ENCODE assay signal across 14 mouse cellular contexts in genomic region chr7:96842477-96843255, GRCm38 (mm10).
DNase-seq lines count a peak whose midpoint lies in the region; ATAC-seq and TF ChIP-seq lines count a peak whose summit lies in the region.
"Had no signal": no experiment of that assay in that cellular context is flagged by ENCODE, and none has a peak within 500 bp of the region (broad histone marks: within the 10 kb centered on the region; RNA-seq: fewer than 3 reads in every experiment).

No protein-coding gene starts in this region.

- no peak for ATAC-seq in forebrain, embryonic 15.5 days (replicated peaks)
- ATAC-seq in midbrain, embryonic 13.5 days, result no peak; the same call in 1 of the 2 replicates
- no peak for ATAC-seq in midbrain, postnatal 0 days (ENCODE audit: low FRiP score)
- no peak for ATAC-seq in stomach, embryonic 16.5 days (ENCODE audit: insufficient read depth, low FRiP score)

- no peak overlapping the region for H3K4me2 ChIP-seq in forebrain, embryonic 15.5 days (replicated peaks)
- no peak overlapping the region for H3K4me2 ChIP-seq in midbrain, embryonic 13.5 days (replicated peaks)
- no peak overlapping the region for H3K4me2 ChIP-seq in midbrain, postnatal 0 days (ENCODE audit: low read depth, low read length, poor library complexity, severe bottlenecking)
- H3K4me2 ChIP-seq in stomach, embryonic 16.5 days (ENCODE audit: low read depth, low read length), result no peak overlapping the region

- no peak overlapping the region for H3K9ac ChIP-seq in forebrain, embryonic 15.5 days (replicated peaks)
- no peak overlapping the region for H3K9ac ChIP-seq in midbrain, embryonic 13.5 days (replicated peaks)
- no peak overlapping the region for H3K9ac ChIP-seq in midbrain, postnatal 0 days (replicated peaks; ENCODE audit: low read length, poor library complexity, severe bottlenecking)
- H3K9ac ChIP-seq in stomach, embryonic 16.5 days (ENCODE audit: low read length), result no peak overlapping the region
- H3K9ac ChIP-seq: liver, embryonic 14.5 days had no signal

- no peak overlapping the region for H3K4me3 ChIP-seq in forebrain, embryonic 15.5 days
- H3K4me3 ChIP-seq in forebrain, embryonic 10.5 days, result no peak overlapping the region
- no peak overlapping the region for H3K4me3 ChIP-seq in midbrain, embryonic 13.5 days (replicated peaks)
- no peak overlapping the region for H3K4me3 ChIP-seq in midbrain, postnatal 0 days (ENCODE audit: low read depth, low read length)
- H3K4me3 ChIP-seq in limb, embryonic 10.5 days, result no peak overlapping the region
- no peak overlapping the region for H3K4me3 ChIP-seq in stomach, embryonic 16.5 days (replicated peaks; ENCODE audit: low read length)
- H3K4me3 ChIP-seq: gastrocnemius, adult 2 months had no signal

- WGBS in forebrain, embryonic 15.5 days, result 61% methylated on average over 12 of the region's 12 CpGs
- WGBS in forebrain, embryonic 10.5 days, result 68% methylated on average over 12 of the region's 12 CpGs
- WGBS in midbrain, embryonic 13.5 days, result 49% methylated on average over 12 of the region's 12 CpGs
- WGBS in midbrain, postnatal 0 days, result 54% methylated on average over 12 of the region's 12 CpGs
- 60% methylated on average over 12 of the region's 12 CpGs for WGBS in limb, embryonic 10.5 days
- WGBS in stomach, embryonic 16.5 days, result 65% methylated on average over 12 of the region's 12 CpGs

- TF ChIP-seq CTCF in midbrain, postnatal 0 days (IDR thresholded peaks at IDR 0.05), result no peak

- H3K27me3 ChIP-seq in forebrain, embryonic 15.5 days, result no peaks in the 10 kb centered on the region
- H3K27me3 ChIP-seq in forebrain, embryonic 10.5 days (ENCODE audit: poor library complexity, severe bottlenecking), result no peaks in the 10 kb centered on the region
- H3K27me3 ChIP-seq in midbrain, embryonic 13.5 days, result no peaks in the 10 kb centered on the region
- H3K27me3 ChIP-seq in midbrain, postnatal 0 days (ENCODE audit: insufficient read depth, low read length), result no peaks in the 10 kb centered on the region
- no peaks in the 10 kb centered on the region for H3K27me3 ChIP-seq in limb, embryonic 10.5 days (ENCODE audit: low read depth, poor library complexity, severe bottlenecking)
- no peaks in the 10 kb centered on the region for H3K27me3 ChIP-seq in stomach, embryonic 16.5 days (ENCODE audit: control insufficient read depth, insufficient read depth, low read length)

- H3K9me3 ChIP-seq in forebrain, embryonic 15.5 days, result no peaks in the 10 kb centered on the region
- no peaks in the 10 kb centered on the region for H3K9me3 ChIP-seq in forebrain, embryonic 10.5 days
- no peaks in the 10 kb centered on the region for H3K9me3 ChIP-seq in midbrain, embryonic 13.5 days
- H3K9me3 ChIP-seq in midbrain, postnatal 0 days (ENCODE audit: low read length), result no peaks in the 10 kb centered on the region
- no peaks in the 10 kb centered on the region for H3K9me3 ChIP-seq in limb, embryonic 10.5 days (replicated peaks)
- H3K9me3 ChIP-seq in stomach, embryonic 16.5 days (replicated peaks; ENCODE audit: control insufficient read depth, low read length), result no peaks in the 10 kb centered on the region

- no peak for DNase-seq in forebrain, embryonic 10.5 days (ENCODE audit: extremely low spot score, low spot score)
- no peak for DNase-seq in midbrain, postnatal 0 days (ENCODE audit: low spot score)
- DNase-seq in limb, embryonic 10.5 days (ENCODE audit: low spot score), result peak; percentile 44
- DNase-seq in right cerebral cortex, postnatal 36 days (ENCODE audit: low spot score in 2 of 2), result no peak
- no peak for DNase-seq in gastrocnemius, postnatal 10 days
- DNase-seq: adrenal gland, adult 2 months; cerebellum, postnatal 25 days; gastrocnemius, adult 2 months; retina, postnatal 1 day; thymus, postnatal 36 days had no signal

- H3K36me3 ChIP-seq in forebrain, embryonic 15.5 days, result peaks cover 33% of the 10 kb centered on the region
- peaks cover 63% of the 10 kb centered on the region for H3K36me3 ChIP-seq in forebrain, embryonic 10.5 days (replicated peaks)
- peaks cover 32% of the 10 kb centered on the region for H3K36me3 ChIP-seq in midbrain, embryonic 13.5 days
- peaks cover 13% of the 10 kb centered on the region; the same call in 1 of the 2 replicates for H3K36me3 ChIP-seq in midbrain, postnatal 0 days (ENCODE audit: insufficient read depth, low read length)
- H3K36me3 ChIP-seq in limb, embryonic 10.5 days, result peaks cover 78% of the 10 kb centered on the region
- H3K36me3 ChIP-seq in stomach, embryonic 16.5 days (ENCODE audit: control insufficient read depth, insufficient read depth, low read length), result no peaks in the 10 kb centered on the region

- H3K4me1 ChIP-seq in forebrain, embryonic 15.5 days, result peaks cover 12% of the 10 kb centered on the region; the same call in 1 of the 2 replicates
- peaks cover 10% of the 10 kb centered on the region for H3K4me1 ChIP-seq in forebrain, embryonic 10.5 days
- H3K4me1 ChIP-seq in midbrain, embryonic 13.5 days (replicated peaks), result peaks cover 17% of the 10 kb centered on the region
- H3K4me1 ChIP-seq in midbrain, postnatal 0 days (ENCODE audit: insufficient read depth, low read length), result no peaks in the 10 kb centered on the region
- peaks cover 25% of the 10 kb centered on the region for H3K4me1 ChIP-seq in limb, embryonic 10.5 days
- H3K4me1 ChIP-seq in stomach, embryonic 16.5 days (ENCODE audit: control insufficient read depth, insufficient read depth, low read length), result peaks cover 15% of the 10 kb centered on the region

- peak overlapping the region; percentile 17; the same call in 1 of the 2 replicates for H3K27ac ChIP-seq in forebrain, embryonic 15.5 days (replicated peaks)
- H3K27ac ChIP-seq in forebrain, embryonic 10.5 days, result no peak overlapping the region; the same call in 1 of the 2 replicates
- H3K27ac ChIP-seq in midbrain, embryonic 13.5 days, result peak overlapping the region; percentile 39; the same call in 1 of the 2 replicates
- no peak overlapping the region for H3K27ac ChIP-seq in midbrain, postnatal 0 days (ENCODE audit: low read depth, low read length)
- H3K27ac ChIP-seq in limb, embryonic 10.5 days, result no peak overlapping the region
- H3K27ac ChIP-seq in stomach, embryonic 16.5 days (ENCODE audit: low read length), result peak overlapping the region; percentile 61; the same call in 1 of the 2 replicates
- H3K27ac ChIP-seq: gastrocnemius, adult 2 months; liver, embryonic 14.5 days had no signal

Comparison
In these comparisons a context has a peak if more than half of its experiments do, and no peak if none do; other contexts are left out.
1. H3K27ac ChIP-seq: peak in forebrain, embryonic 15.5 days (single experiment), midbrain, embryonic 13.5 days (single experiment) and stomach, embryonic 16.5 days (single experiment); none in forebrain, embryonic 10.5 days (single experiment), midbrain, postnatal 0 days (single experiment) and limb, embryonic 10.5 days (single experiment).